Mouse (Mus musculus): ENCODE data around the gene Mitf.

The Mitf gene

GRCm38 (mm10) chr6:97826642-97827275 is 19.9 kb downstream of the Mitf start:
- no peak for DNase-seq (ENCODE audit: low spot score)

GRCm38 (mm10) chr6:97828021-97828420 is 21.2 kb downstream of the Mitf start:
- DNase-seq (ENCODE audit: low spot score) = no peak

- DNase-seq (ENCODE audit: low spot score) = no peak
These were observed 22.2 kb downstream of the Mitf start for GRCm38 (mm10) chr6:97828822-97829719.

GRCm38 (mm10) chr6:97832501-97832900 is 25.6 kb downstream of the Mitf start:
- no peak for DNase-seq (ENCODE audit: low spot score)

GRCm38 (mm10) chr6:97836176-97836575 is 29.3 kb downstream of the Mitf start:
- DNase-seq (ENCODE audit: low spot score) = no peak

GRCm38 (mm10) chr6:97837711-97838110 is 30.9 kb downstream of the Mitf start:
- DNase-seq (ENCODE audit: low spot score) = no peak

GRCm38 (mm10) chr6:97839568-97839967 is 32.7 kb downstream of the Mitf start:
- DNase-seq (ENCODE audit: low spot score) = no peak

- DNase-seq (ENCODE audit: low spot score) = no peak
These were observed 37.3 kb downstream of the Mitf start for GRCm38 (mm10) chr6:97844112-97844511.

GRCm38 (mm10) chr6:97848191-97848857 is 41.5 kb downstream of the Mitf start:
- DNase-seq (ENCODE audit: low spot score) = peak; percentile 48

- no peak for DNase-seq (ENCODE audit: low spot score)
These were observed 47.4 kb downstream of the Mitf start for GRCm38 (mm10) chr6:97854236-97854635.

GRCm38 (mm10) chr6:97855420-97856170 is 48.7 kb downstream of the Mitf start:
- peak; percentile 11 for DNase-seq (ENCODE audit: low spot score)

- no peak for DNase-seq (ENCODE audit: low spot score)
These were observed 49.6 kb downstream of the Mitf start for GRCm38 (mm10) chr6:97856502-97856901.

GRCm38 (mm10) chr6:97857690-97858089 is 50.8 kb downstream of the Mitf start:
- peak; percentile 28 for DNase-seq (ENCODE audit: low spot score)

- no peak for DNase-seq (ENCODE audit: low spot score)
These were observed 59.7 kb downstream of the Mitf start for GRCm38 (mm10) chr6:97866575-97866974.

- no peak for DNase-seq (ENCODE audit: low spot score)
These were observed 61.2 kb downstream of the Mitf start for GRCm38 (mm10) chr6:97868005-97868404.

GRCm38 (mm10) chr6:97869953-97870352 is 63.1 kb downstream of the Mitf start:
- no peak for DNase-seq (ENCODE audit: low spot score)

GRCm38 (mm10) chr6:97871296-97872030 is 64.6 kb downstream of the Mitf start:
- no peak for DNase-seq (ENCODE audit: low spot score)

- DNase-seq (ENCODE audit: low spot score) = no peak
These were observed 66.2 kb downstream of the Mitf start for GRCm38 (mm10) chr6:97873102-97873501.

- no peak for DNase-seq (ENCODE audit: low spot score)
These were observed 70.1 kb downstream of the Mitf start for GRCm38 (mm10) chr6:97876990-97877389.

- no peak for DNase-seq (ENCODE audit: low spot score)
These were observed 70.6 kb downstream of the Mitf start for GRCm38 (mm10) chr6:97877492-97877891.

GRCm38 (mm10) chr6:97880363-97880762 is 73.5 kb downstream of the Mitf start:
- no peak for DNase-seq (ENCODE audit: low spot score)

Measured in urinary bladder, postnatal 14 days (tissue).